Mouse (Mus musculus) lung, adult 2 months (tissue): ENCODE measurements around the gene Siglec1. TPM values are rescaled to one million over a fixed set of nuclear protein-coding genes. Genes with fewer than 3 reads are reported as not detected.

Experiments used
- DNase-seq: peaks from one replicate; pipeline ENCODE4 v3.0.0; 2022
- H3K4me1 ChIP-seq: fragments of 200-500 bp; 2 replicates; pipeline ENCODE4 v1.6.1; 2011; ENCODE audit warnings: low read length; ENCODE audit not compliant: control insufficient read depth, insufficient read depth
- H3K4me3 ChIP-seq: fragments of 200-500 bp; replicated peaks from 2 replicates; pipeline ENCODE3; 2011; ENCODE audit warnings: low read depth, mild to moderate bottlenecking, control low read depth, low read length; ENCODE audit errors: extremely low read depth
- CTCF ChIP-seq: fragments of 200-500 bp; IDR thresholded peaks from 2 replicates; pipeline ENCODE4 v1.5.1; 2011; ENCODE audit warnings: mild to moderate bottlenecking, low read length, control low read depth; ENCODE audit not compliant: insufficient read depth
- POLR2A ChIP-seq: fragments of 200-500 bp; IDR thresholded peaks from 2 replicates; pipeline ENCODE4 v1.6.1; 2011; ENCODE audit warnings: low read depth, mild to moderate bottlenecking, control low read depth, low read length, borderline replicate concordance; ENCODE audit errors: extremely low read depth
- WGBS: fragments of 180-500 bp; shearing (Covaris S2); methylation state at CpG from one replicate; pipeline ENCODE4 v1.1.7; 2018; 5-methylcytosine and 5-hydroxymethylcytosine counted together
- polyA plus RNA-seq: library from polyadenylated mRNA; depleted of rRNA; stranded (reverse); fragments of >200 nt; gene quantifications from 2 replicates; pipeline ENCODE4 v1.2.3, GENCODE M21; 2012; rRNA removed

Siglec1 gene
- polyA plus RNA-seq, 1 experiment: 14.7 TPM

DNA sequence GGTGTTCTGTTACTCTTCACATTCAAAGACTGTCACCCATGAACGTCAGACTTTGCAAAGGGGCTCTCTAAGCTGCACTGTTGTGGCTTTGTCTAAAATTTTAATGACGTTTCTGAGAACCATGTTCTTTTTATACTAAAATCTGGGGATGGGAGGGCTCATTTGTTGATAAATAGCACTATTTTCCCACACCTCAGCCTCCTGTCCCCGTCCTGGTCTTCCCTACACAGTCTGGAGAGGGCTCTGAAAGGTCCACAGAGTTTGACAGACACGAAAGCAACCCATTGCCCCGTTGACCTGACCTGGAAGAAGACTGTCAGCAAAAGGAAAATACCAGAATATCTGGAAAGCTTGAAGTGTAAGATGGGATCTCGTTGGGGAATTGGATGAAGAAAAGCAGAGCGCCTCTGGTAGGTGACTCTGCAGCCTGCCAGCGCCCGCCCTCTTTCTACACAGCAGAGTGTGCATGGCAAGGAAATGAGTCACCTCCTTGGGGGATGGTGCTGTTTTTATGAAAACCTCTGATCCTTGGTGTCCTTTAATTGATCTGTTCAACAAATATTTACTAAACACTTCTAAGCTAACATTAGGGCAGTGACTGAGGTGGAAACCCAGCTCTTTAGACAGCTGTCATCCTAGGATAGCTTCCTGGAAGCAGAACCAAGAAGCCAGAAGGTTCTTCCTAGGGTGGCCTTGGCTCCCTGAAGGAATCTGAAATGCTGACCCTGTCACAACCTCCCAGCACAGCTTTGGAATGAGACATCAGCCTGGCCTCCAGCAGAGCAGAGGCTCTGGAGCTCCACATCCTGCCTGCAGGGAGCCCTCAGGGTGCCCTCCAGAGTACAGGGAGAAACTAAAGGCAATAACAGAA lies 57.3 kb downstream of the Siglec1 start:
- no peak for TF ChIP-seq CTCF
- no peak for TF ChIP-seq POLR2A
- no peak for DNase-seq
- 37% methylated on average over 9 of the region's 9 CpGs for WGBS
- Histone ChIP-seq H3K4me1 (no peaks in the 10 kb centered on the region; the same call in 1 of the 2 replicates), H3K4me3 (no peak overlapping the region)

DNA sequence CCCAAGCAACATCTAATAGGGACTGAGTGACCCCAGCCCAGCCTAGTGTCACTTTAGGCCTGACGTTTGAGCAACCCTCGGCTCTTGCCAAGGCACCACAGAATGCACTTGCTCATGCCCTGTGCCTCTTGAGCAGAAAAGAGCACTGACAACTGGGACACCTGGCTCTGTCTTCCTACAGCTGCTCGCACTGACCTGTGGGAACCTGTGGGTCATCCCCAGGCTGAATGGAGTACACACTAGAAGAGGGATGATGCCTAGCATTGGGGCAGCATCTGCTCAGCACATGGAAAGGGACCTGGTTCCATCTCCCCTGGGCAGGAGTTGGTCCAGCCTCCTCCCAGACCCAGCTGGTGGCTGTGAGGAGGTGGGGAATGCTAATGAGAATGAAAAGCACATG lies 59.6 kb downstream of the Siglec1 start:
- H3K4me3 ChIP-seq: no peak overlapping the region
- TF ChIP-seq CTCF (no peak), POLR2A (no peak)
- no peaks in the 10 kb centered on the region; the same call in 1 of the 2 replicates for H3K4me1 ChIP-seq
- WGBS: 85% methylated on average over 3 of the region's 3 CpGs
- DNase-seq: no peak

DNA sequence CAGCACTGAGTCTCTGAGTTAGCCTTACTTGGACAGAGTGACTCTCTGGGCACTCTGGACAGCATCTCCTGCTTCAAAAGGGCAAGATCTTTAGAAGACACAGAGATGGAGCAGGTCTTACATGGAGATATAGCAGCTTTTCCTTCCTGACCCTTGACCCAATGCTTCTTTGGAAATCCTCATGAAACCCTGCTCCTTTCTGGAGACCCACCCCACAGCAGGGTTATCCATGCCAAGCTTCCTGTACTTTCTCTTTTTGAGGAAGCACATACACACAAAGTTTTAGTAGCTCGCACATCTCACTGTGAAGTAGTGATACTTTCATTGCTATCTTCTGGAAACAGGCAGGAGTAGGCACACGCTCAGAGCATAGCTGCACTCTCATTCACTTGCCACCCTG lies 61.3 kb downstream of the Siglec1 start:
- TF ChIP-seq POLR2A (no peak), CTCF (no peak)
- DNase-seq: no peak
- no peak overlapping the region for H3K4me3 ChIP-seq
- 67% methylated on average over 2 of the region's 2 CpGs for WGBS
- no peaks in the 10 kb centered on the region; the same call in 1 of the 2 replicates for H3K4me1 ChIP-seq

Other genes starting within 250 kb of the Siglec1 start
- gene 4930402H24Rik, start 180.4 kb downstream of the Siglec1 start, polyA plus RNA-seq: 51.6 and 55.9 TPM in 2 replicates
- 12.1 and 16.4 TPM in 2 replicates for gene Atrn, start 180.3 kb downstream of the Siglec1 start, polyA plus RNA-seq
- gene Gfra4, start 43.7 kb downstream of the Siglec1 start, polyA plus RNA-seq: 7.3 and 10.9 TPM in 2 replicates
- 28.8 and 34.5 TPM in 2 replicates for gene Adam33, start 23.0 kb downstream of the Siglec1 start, polyA plus RNA-seq
- gene Hspa12b, start 40.5 kb upstream of the Siglec1 start, polyA plus RNA-seq: 56.2 and 58.3 TPM in 2 replicates
- not detected in 2 replicates for gene Gm11037, start 46.7 kb upstream of the Siglec1 start, polyA plus RNA-seq
- gene 1700037H04Rik, start 73.3 kb upstream of the Siglec1 start, polyA plus RNA-seq: 67.6 and 76.4 TPM in 2 replicates
- gene Cenpb, start 93.3 kb upstream of the Siglec1 start, polyA plus RNA-seq: 131 and 138 TPM in 2 replicates
- 34.5 and 39.1 TPM in 2 replicates for gene Cdc25b, start 100.2 kb upstream of the Siglec1 start, polyA plus RNA-seq
- gene Spef1, start 100.5 kb upstream of the Siglec1 start, polyA plus RNA-seq: 16.6 and 19.2 TPM in 2 replicates
- gene Ap5s1, start 120.3 kb upstream of the Siglec1 start, polyA plus RNA-seq: 44.5 and 46.4 TPM in 2 replicates
- gene Mavs, start 147.3 kb upstream of the Siglec1 start, polyA plus RNA-seq: 49.8 and 59.7 TPM in 2 replicates
- gene Pank2, start 175.7 kb upstream of the Siglec1 start, polyA plus RNA-seq: 12.7 and 16.1 TPM in 2 replicates